Mouse (Mus musculus) A20 (cell line): Measurements from ENCODE around the gene Eif4a1.

Experiments used
- DNase-seq: peaks from one replicate; pipeline ENCODE4 v3.0.0-alpha.2; 2011; ENCODE audit warnings: low read depth, low spot score

Eif4a1 gene

GRCm38 (mm10) chr11:69679144-69679543, 6.9 kb upstream of the Eif4a1 start:
- DNase-seq, result no peak

GRCm38 (mm10) chr11:69671726-69672124, 498 bp downstream of the Eif4a1 start:
- DNase-seq, result no peak

GRCm38 (mm10) chr11:69670786-69671725, 1.2 kb downstream of the Eif4a1 start:
- DNase-seq, result peak; percentile 93

GRCm38 (mm10) chr11:69666665-69667005, 5.6 kb downstream of the Eif4a1 start:
- no peak for DNase-seq

- DNase-seq, result peak; percentile 92
Observed at GRCm38 (mm10) chr11:69665961-69666664, 6.1 kb downstream of the Eif4a1 start, which contains the start of gene Cd68. Cd68 (minus strand) TSS chr11:69666153.

GRCm38 (mm10) chr11:69665457-69665960, 6.7 kb downstream of the Eif4a1 start:
- no peak for DNase-seq

- DNase-seq, result no peak
Observed at GRCm38 (mm10) chr11:69664841-69665240, 7.4 kb downstream of the Eif4a1 start.

- DNase-seq, result no peak
Observed at GRCm38 (mm10) chr11:69663795-69664194, 8.4 kb downstream of the Eif4a1 start.

GRCm38 (mm10) chr11:69662967-69663671, 9.1 kb downstream of the Eif4a1 start:
- DNase-seq, result no peak

GRCm38 (mm10) chr11:69662213-69662966, 9.8 kb downstream of the Eif4a1 start, which contains the start of gene Mpdu1:
Mpdu1 (minus strand) TSS chr11:69662642.
- DNase-seq, result peak; percentile 99

GRCm38 (mm10) chr11:69661221-69661881, 10.9 kb downstream of the Eif4a1 start:
- DNase-seq, result no peak

- no peak for DNase-seq
Observed at GRCm38 (mm10) chr11:69657462-69657881, 14.8 kb downstream of the Eif4a1 start.

- peak; percentile 64 for DNase-seq
Observed at GRCm38 (mm10) chr11:69656617-69657461, 15.4 kb downstream of the Eif4a1 start.

GRCm38 (mm10) chr11:69656065-69656455, 16.2 kb downstream of the Eif4a1 start:
- DNase-seq, result no peak

- DNase-seq, result peak; percentile 34
Observed at GRCm38 (mm10) chr11:69655264-69656064, 16.8 kb downstream of the Eif4a1 start, which contains the start of gene Sox15. Sox15 (plus strand) TSS chr11:69655314.

GRCm38 (mm10) chr11:69654760-69655159, 17.5 kb downstream of the Eif4a1 start:
- no peak for DNase-seq

GRCm38 (mm10) chr11:69653399-69653798, 18.8 kb downstream of the Eif4a1 start:
- DNase-seq, result no peak

GRCm38 (mm10) chr11:69645860-69646259, 26.4 kb downstream of the Eif4a1 start:
- no peak for DNase-seq

- DNase-seq, result no peak
Observed at GRCm38 (mm10) chr11:69635471-69635870, 36.8 kb downstream of the Eif4a1 start.
